Mouse (Mus musculus): ENCODE data around the gene Mapk10. TPM values are rescaled to one million over a fixed set of nuclear protein-coding genes. Genes with fewer than 3 reads are reported as not detected.

The Mapk10 gene
- 1.1 and 1.2 TPM in 2 replicates for polyA plus RNA-seq (2012; rRNA removed)

DNA sequence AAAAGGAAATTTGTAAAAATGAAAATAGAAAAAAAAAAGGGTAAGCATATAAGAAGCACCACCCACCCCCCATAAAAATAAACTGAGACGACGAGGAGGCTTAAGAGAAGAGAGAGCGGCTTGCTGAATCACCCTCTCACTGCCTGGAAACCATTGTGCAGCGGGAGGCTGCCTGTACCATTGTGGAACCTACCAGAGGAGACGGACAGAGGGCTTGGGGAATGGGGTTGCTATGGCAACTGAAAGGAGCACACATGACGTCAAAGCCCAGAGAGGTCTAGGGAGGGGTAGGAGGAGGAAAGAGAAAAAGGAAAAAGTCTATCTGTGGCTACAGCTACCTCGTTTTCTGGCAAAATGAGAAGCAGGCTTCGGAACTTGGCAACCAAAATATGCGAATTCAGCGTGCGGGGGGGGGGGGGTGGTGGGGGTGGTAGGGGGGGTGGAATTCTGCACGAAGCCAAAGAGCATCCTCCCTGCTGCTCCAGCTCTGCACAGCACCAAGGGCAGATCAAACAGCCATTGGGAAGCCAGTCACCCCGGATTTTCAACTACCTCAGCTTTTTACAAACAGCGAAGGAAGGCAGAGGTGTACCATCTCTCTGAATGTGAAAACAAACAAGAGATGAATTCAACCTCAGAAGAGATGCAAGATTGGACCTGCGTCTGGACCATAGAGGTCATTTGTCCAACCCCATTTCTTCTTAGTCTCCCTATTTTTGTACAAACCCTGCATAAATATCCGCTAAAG, at the start of gene Mapk10:
Mapk10 (minus strand) TSS at position 234 of the 748 bp plus-strand sequence.
- TF ChIP-seq CTCF (IDR thresholded peaks at IDR 0.05; ENCODE audit: insufficient read depth, low read length) (no peak), POLR2A (IDR thresholded peaks at IDR 0.05; ENCODE audit: borderline replicate concordance, extremely low read depth, low read depth, low read length) (no peak)
- 11% methylated on average over 16 of the region's 16 CpGs for WGBS
- DNase-seq = no peak
- Histone ChIP-seq H3K4me3 (replicated peaks; ENCODE audit: extremely low read depth, low read depth, low read length) (no peak within 1 kb of the TSS), H3K4me1 (ENCODE audit: control insufficient read depth, insufficient read depth, low read length) (no peaks in the 10 kb centered on the region)

GRCm38 (mm10) chr5:103256144-103256543, 45.0 kb upstream of the Mapk10 start:
- no peak overlapping the region for H3K4me3 ChIP-seq (replicated peaks; ENCODE audit: extremely low read depth, low read depth, low read length)
- TF ChIP-seq CTCF (IDR thresholded peaks at IDR 0.05; ENCODE audit: insufficient read depth, low read length) (no peak), POLR2A (IDR thresholded peaks at IDR 0.05; ENCODE audit: borderline replicate concordance, extremely low read depth, low read depth, low read length) (no peak)
- no peaks in the 10 kb centered on the region for H3K4me1 ChIP-seq (ENCODE audit: control insufficient read depth, insufficient read depth, low read length)
- WGBS = 82% methylated on average over 5 of the region's 5 CpGs
- no peak for DNase-seq

DNA sequence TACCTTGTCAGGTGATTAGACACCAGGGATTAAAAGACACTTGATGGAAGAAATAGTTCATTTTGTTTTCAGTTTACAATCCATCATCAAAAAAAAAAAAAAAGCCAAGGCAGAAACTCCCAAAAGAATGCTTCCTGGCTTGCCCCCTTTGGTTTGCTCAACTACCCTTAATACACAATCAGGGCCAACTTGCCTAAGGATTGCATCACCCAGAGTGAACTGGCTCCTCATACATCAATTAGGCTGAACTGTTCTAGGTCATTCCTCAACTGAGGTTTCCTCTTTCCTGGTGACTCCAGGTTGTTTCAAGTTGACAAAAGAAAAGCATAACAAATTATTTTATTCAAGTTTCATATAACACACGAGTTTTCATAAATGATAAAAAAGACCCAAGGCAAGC, 31.3 kb upstream of the Mapk10 start:
- 56% methylated on average over 1 of the region's 1 CpGs for WGBS
- no peak for TF ChIP-seq CTCF (IDR thresholded peaks at IDR 0.05; ENCODE audit: insufficient read depth, low read length)
- no peak for TF ChIP-seq POLR2A (IDR thresholded peaks at IDR 0.05; ENCODE audit: borderline replicate concordance, extremely low read depth, low read depth, low read length)

GRCm38 (mm10) chr5:103231822-103232221, 20.7 kb upstream of the Mapk10 start:
- Histone ChIP-seq H3K4me3 (replicated peaks; ENCODE audit: extremely low read depth, low read depth, low read length) (no peak overlapping the region), H3K4me1 (ENCODE audit: control insufficient read depth, insufficient read depth, low read length) (no peaks in the 10 kb centered on the region)
- DNase-seq = no peak
- WGBS = 83% methylated on average over 4 of the region's 4 CpGs
- TF ChIP-seq CTCF (IDR thresholded peaks at IDR 0.05; ENCODE audit: insufficient read depth, low read length) (no peak), POLR2A (IDR thresholded peaks at IDR 0.05; ENCODE audit: borderline replicate concordance, extremely low read depth, low read depth, low read length) (no peak)

More for the DNA sequence above, 31.3 kb upstream of the Mapk10 start:
- DNase-seq = no peak
- Histone ChIP-seq H3K4me1 (ENCODE audit: control insufficient read depth, insufficient read depth, low read length) (no peaks in the 10 kb centered on the region), H3K4me3 (replicated peaks; ENCODE audit: extremely low read depth, low read depth, low read length) (no peak overlapping the region)

DNA sequence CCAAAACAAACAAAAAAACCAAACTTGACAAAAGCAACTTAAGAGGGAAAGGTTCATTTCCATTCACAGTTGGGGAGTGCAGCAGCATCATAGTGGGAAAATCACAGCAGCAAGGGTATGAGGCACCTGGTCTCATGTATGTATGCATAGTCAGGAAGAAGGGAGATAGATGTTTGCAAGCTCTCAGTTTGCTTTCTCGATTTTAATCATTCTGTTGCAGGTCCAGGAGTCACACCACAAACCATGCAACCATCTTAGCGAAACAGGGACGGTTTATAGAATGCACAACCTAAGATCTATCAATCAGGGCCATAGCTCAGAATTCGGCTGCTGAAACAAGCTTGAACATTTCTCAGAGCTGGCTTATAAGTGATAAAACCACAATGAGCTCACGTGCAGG, 19.2 kb upstream of the Mapk10 start:
- WGBS = 77% methylated on average over 5 of the region's 5 CpGs
- DNase-seq = no peak
- no peak for TF ChIP-seq CTCF (IDR thresholded peaks at IDR 0.05; ENCODE audit: insufficient read depth, low read length)
- TF ChIP-seq POLR2A (IDR thresholded peaks at IDR 0.05; ENCODE audit: borderline replicate concordance, extremely low read depth, low read depth, low read length) = no peak
- Histone ChIP-seq H3K4me1 (ENCODE audit: control insufficient read depth, insufficient read depth, low read length) (no peaks in the 10 kb centered on the region), H3K4me3 (replicated peaks; ENCODE audit: extremely low read depth, low read depth, low read length) (no peak overlapping the region)

GRCm38 (mm10) chr5:103229321-103229720, 18.2 kb upstream of the Mapk10 start:
- TF ChIP-seq CTCF (IDR thresholded peaks at IDR 0.05; ENCODE audit: insufficient read depth, low read length) = no peak
- TF ChIP-seq POLR2A (IDR thresholded peaks at IDR 0.05; ENCODE audit: borderline replicate concordance, extremely low read depth, low read depth, low read length) = no peak
- no peak for DNase-seq
- no peak overlapping the region for H3K4me3 ChIP-seq (replicated peaks; ENCODE audit: extremely low read depth, low read depth, low read length)
- H3K4me1 ChIP-seq (ENCODE audit: control insufficient read depth, insufficient read depth, low read length) = no peaks in the 10 kb centered on the region
- 68% methylated on average over 3 of the region's 3 CpGs for WGBS

- TF ChIP-seq POLR2A (IDR thresholded peaks at IDR 0.05; ENCODE audit: borderline replicate concordance, extremely low read depth, low read depth, low read length) = no peak
- TF ChIP-seq CTCF (IDR thresholded peaks at IDR 0.05; ENCODE audit: insufficient read depth, low read length) = no peak
- WGBS = 45% methylated on average over 2 of the region's 2 CpGs
- Histone ChIP-seq H3K4me1 (ENCODE audit: control insufficient read depth, insufficient read depth, low read length) (no peaks in the 10 kb centered on the region), H3K4me3 (replicated peaks; ENCODE audit: extremely low read depth, low read depth, low read length) (no peak overlapping the region)
- DNase-seq = no peak
These were observed 10.9 kb upstream of the Mapk10 start for GRCm38 (mm10) chr5:103221997-103222396.

DNA sequence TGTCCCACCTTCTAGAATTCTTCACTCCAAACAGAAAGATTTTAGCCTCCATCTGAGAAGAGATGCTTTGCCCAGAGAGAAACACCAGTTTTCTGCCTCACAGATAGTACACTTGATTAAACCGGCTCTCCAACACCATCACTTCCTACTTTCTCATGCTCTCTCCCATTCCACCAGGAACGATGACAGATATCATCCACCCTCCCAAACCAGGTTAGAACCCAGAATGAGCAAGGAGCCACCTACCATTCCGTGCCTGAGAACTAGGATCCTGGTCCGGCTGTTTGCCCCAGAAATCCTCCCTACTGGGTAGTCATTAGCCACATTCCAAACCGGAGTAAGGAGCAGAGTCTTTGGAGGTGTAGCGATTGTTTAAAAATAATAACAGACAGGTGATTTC, 490 bp downstream of the Mapk10 start:
- TF ChIP-seq POLR2A (IDR thresholded peaks at IDR 0.05; ENCODE audit: borderline replicate concordance, extremely low read depth, low read depth, low read length) (no peak), CTCF (IDR thresholded peaks at IDR 0.05; ENCODE audit: insufficient read depth, low read length) (no peak)
- WGBS = 25% methylated on average over 6 of the region's 6 CpGs
- DNase-seq = no peak
- no peak overlapping the region for H3K4me3 ChIP-seq (replicated peaks; ENCODE audit: extremely low read depth, low read depth, low read length)
- H3K4me1 ChIP-seq (ENCODE audit: control insufficient read depth, insufficient read depth, low read length) = no peaks in the 10 kb centered on the region

DNA sequence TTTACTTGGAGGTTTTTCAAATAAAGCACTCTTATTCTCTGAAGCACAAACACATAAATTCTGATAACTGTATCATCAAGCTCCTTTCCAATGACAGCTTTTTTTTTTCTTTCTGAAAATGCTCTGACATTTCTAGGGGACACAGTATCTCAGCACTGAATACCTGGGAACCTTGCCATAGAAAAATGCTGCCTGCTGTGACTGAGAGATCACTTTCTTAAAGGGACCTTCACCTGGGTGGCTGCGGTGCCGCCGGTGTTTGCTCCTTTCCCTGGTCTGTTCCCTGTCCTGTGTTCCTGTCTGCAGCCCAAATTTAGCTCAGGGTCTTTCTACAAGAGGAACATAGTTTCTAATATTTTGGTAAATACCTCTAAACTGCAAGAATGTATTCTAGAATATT, 1.1 kb downstream of the Mapk10 start:
- no peak for TF ChIP-seq POLR2A (IDR thresholded peaks at IDR 0.05; ENCODE audit: borderline replicate concordance, extremely low read depth, low read depth, low read length)
- TF ChIP-seq CTCF (IDR thresholded peaks at IDR 0.05; ENCODE audit: insufficient read depth, low read length) = no peak
- H3K4me3 ChIP-seq (replicated peaks; ENCODE audit: extremely low read depth, low read depth, low read length) = no peak overlapping the region
- WGBS = 59% methylated on average over 3 of the region's 3 CpGs
- DNase-seq = no peak
- H3K4me1 ChIP-seq (ENCODE audit: control insufficient read depth, insufficient read depth, low read length) = no peaks in the 10 kb centered on the region

DNA sequence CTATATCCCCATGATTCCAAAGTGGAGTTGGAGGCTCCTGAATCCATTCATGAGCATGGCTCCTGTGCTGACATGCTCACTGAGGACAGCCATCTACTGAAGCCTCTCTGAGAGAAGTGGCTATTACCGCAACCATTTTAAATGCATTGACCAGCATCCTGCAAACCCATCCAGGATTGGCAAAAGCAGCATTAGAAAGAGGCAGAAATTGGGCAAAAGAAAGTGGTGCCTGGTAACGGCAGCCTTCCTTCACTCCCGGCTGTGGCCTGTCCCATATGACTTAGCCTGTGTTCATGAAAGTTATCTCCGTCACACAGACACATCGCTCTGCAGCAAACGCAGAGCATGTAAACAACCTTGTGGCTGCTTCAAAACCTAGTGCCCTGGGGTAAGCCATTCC, 1.6 kb downstream of the Mapk10 start:
- TF ChIP-seq POLR2A (IDR thresholded peaks at IDR 0.05; ENCODE audit: borderline replicate concordance, extremely low read depth, low read depth, low read length) (no peak), CTCF (IDR thresholded peaks at IDR 0.05; ENCODE audit: insufficient read depth, low read length) (no peak)
- no peak overlapping the region for H3K4me3 ChIP-seq (replicated peaks; ENCODE audit: extremely low read depth, low read depth, low read length)
- H3K4me1 ChIP-seq (ENCODE audit: control insufficient read depth, insufficient read depth, low read length) = no peaks in the 10 kb centered on the region
- 57% methylated on average over 6 of the region's 6 CpGs for WGBS
- DNase-seq = no peak
